Mouse (Mus musculus) embryonic fibroblast, embryonic 13.5 days (primary cell): ENCODE data around the gene Topbp1.

Experiments
- CTCF ChIP-seq: IDR thresholded peaks from 2 replicates; pipeline ENCODE4 v1.5.1; 2011; ENCODE audit warnings: mild to moderate bottlenecking, control low read depth, low read length, moderate library complexity, borderline replicate concordance; ENCODE audit not compliant: insufficient read depth
- POLR2A ChIP-seq: IDR thresholded peaks from 2 replicates; pipeline ENCODE4 v1.6.1; 2011; ENCODE audit warnings: low read depth, mild to moderate bottlenecking, control low read depth, low read length, moderate library complexity

- TF ChIP-seq CTCF (no peak), POLR2A (no peak)
Measured at GRCm38 (mm10) chr9:103294507-103294906, 10.5 kb upstream of the Topbp1 start.
